Mouse (Mus musculus) heart, embryonic 15.5 days (tissue): ENCODE results near the gene Nrbf2. TPM values are rescaled to one million over a fixed set of nuclear protein-coding genes. Genes with fewer than 3 reads are reported as not detected.

Experiments used
- ATAC-seq: fragments of 200-750 bp; cut with Nextera tagmentation; replicated peaks from 2 replicates; pipeline ENCODE4 v1.8.0; 2017; ENCODE audit warnings: low read depth, moderate TSS enrichment; ENCODE audit not compliant: insufficient number of reproducible peaks, insufficient read depth, low FRiP score
- H3K27ac ChIP-seq: fragments of 300-500 bp; sonication (generic); 2 replicates; pipeline ENCODE4 v1.5.1; 2015; ENCODE audit warnings: mild to moderate bottlenecking, inconsistent platforms
- H3K27me3 ChIP-seq: fragments of 300-500 bp; sonication (generic); 2 replicates; pipeline ENCODE4 v1.6.1; 2015; ENCODE audit warnings: inconsistent platforms
- H3K36me3 ChIP-seq: fragments of 300-500 bp; sonication (generic); 2 replicates; pipeline ENCODE4 v1.6.1; 2015; ENCODE audit warnings: mild to moderate bottlenecking, inconsistent platforms
- H3K4me1 ChIP-seq: fragments of 300-500 bp; sonication (generic); replicated peaks from 2 replicates; pipeline ENCODE4 v1.6.1; 2015; ENCODE audit warnings: inconsistent platforms
- H3K4me2 ChIP-seq: fragments of 300-500 bp; sonication (generic); 2 replicates; pipeline ENCODE4 v1.6.1; 2015; ENCODE audit warnings: inconsistent platforms, mild to moderate bottlenecking, moderate library complexity
- H3K4me3 ChIP-seq: fragments of 300-500 bp; sonication (generic); 2 replicates; pipeline ENCODE4 v1.5.1; 2015; ENCODE audit warnings: mild to moderate bottlenecking, inconsistent platforms
- H3K9ac ChIP-seq: fragments of 300-500 bp; sonication (generic); 2 replicates; pipeline ENCODE4 v1.6.1; 2015; ENCODE audit warnings: mild to moderate bottlenecking, inconsistent platforms
- H3K9me3 ChIP-seq: fragments of 300-500 bp; sonication (generic); replicated peaks from 2 replicates; pipeline ENCODE4 v1.6.1; 2016; ENCODE audit warnings: inconsistent platforms
- WGBS: fragments of 180-500 bp; shearing (Covaris S2); methylation state at CpG from one replicate; pipeline ENCODE4 v1.1.7; 2015; ENCODE audit warnings: mixed read lengths; 5-methylcytosine and 5-hydroxymethylcytosine counted together
- polyA plus RNA-seq: library from polyadenylated mRNA; unstranded; fragments of >200 nt; fragmentation: Nextera tagmentation; extraction: Ambion mirVana; gene quantifications from 2 replicates; pipeline ENCODE4 v1.2.1, GENCODE M21; 2015

Gene Nrbf2
- polyA plus RNA-seq, 1 experiment from 2014 or later: 28.7 TPM

DNA sequence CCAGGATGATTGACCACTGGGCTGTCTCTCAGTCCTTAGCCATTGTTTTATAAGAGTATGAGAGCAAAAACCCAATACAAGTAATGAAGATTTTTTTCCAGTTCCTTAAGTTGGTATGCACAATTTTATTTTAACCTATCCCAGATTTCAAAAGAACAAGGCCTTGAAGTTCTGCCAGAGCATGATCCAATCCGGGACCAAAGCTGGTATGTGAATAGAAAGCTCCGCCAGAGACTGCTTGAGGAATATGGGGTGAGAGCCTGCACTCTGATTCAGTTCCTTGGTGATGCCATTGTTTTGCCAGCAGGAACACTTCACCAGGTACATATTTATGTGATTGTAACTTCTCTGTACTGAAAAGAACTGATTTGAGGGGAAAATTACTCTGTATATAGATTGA is 35.6 kb downstream of the Nrbf2 start:
- H3K4me2 ChIP-seq: no peak overlapping the region
- H3K4me3 ChIP-seq: no peak overlapping the region
- no peak overlapping the region for H3K27ac ChIP-seq
- peaks cover 73% of the 10 kb centered on the region for H3K36me3 ChIP-seq
- no peaks in the 10 kb centered on the region for H3K9me3 ChIP-seq
- no peak for ATAC-seq
- H3K27me3 ChIP-seq: no peaks in the 10 kb centered on the region
- no peak overlapping the region for H3K9ac ChIP-seq
- 87% methylated on average over 2 of the region's 2 CpGs for WGBS
- peaks cover 4% of the 10 kb centered on the region; the same call in 1 of the 2 replicates for H3K4me1 ChIP-seq

DNA sequence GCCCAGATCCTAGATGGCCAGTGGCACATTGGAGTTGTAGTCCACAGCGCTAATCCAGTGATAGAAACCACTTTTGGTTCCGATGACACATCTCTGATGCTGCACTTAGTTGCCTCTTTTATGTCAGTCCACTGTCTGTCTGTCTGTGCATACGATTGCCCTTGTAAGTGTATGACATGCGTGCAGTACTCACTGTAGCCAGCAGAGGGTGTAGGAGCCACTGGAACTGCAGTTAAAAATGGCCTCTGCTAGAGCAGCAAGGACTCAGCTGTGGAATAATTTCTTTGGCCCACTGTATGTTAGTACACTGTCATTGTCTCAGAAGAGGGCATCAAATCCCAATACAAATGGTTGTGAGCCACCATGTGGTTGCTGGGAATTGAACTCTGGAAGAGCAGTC is 38.0 kb downstream of the Nrbf2 start:
- peaks cover 4% of the 10 kb centered on the region; the same call in 1 of the 2 replicates for H3K4me1 ChIP-seq
- no peak for ATAC-seq
- no peaks in the 10 kb centered on the region for H3K9me3 ChIP-seq
- H3K4me2 ChIP-seq: no peak overlapping the region
- H3K27ac ChIP-seq: no peak overlapping the region
- WGBS: 91% methylated on average over 4 of the region's 4 CpGs
- H3K9ac ChIP-seq: no peak overlapping the region
- no peak overlapping the region for H3K4me3 ChIP-seq
- no peaks in the 10 kb centered on the region for H3K27me3 ChIP-seq
- H3K36me3 ChIP-seq: peaks cover 74% of the 10 kb centered on the region

DNA sequence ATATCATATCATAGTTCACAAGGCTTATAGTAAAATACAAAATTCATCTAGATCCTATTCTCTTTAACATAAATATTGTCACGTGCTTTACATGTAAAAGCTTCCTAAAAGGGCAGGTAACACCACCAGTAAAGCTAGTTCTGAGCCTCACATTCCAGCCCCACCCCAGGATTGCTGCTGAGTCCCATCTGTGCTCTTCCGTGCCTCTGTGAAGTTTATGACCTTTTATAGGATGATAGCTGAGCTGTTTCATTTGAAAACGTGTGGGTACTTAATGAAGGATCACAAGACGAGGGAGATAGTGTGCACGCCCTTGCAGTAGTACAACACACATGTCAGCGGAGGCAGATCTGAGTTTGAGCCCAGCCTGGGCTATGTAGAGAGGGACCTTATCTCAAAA is 54.7 kb downstream of the Nrbf2 start:
- Histone ChIP-seq H3K4me3 (no peak overlapping the region), H3K4me2 (no peak overlapping the region), H3K9ac (no peak overlapping the region), H3K4me1 (peaks cover 16% of the 10 kb centered on the region), H3K9me3 (no peaks in the 10 kb centered on the region), H3K27me3 (no peaks in the 10 kb centered on the region), H3K27ac (no peak overlapping the region), H3K36me3 (peaks cover 37% of the 10 kb centered on the region)
- no peak for ATAC-seq
- WGBS: 61% methylated on average over 6 of the region's 6 CpGs

DNA sequence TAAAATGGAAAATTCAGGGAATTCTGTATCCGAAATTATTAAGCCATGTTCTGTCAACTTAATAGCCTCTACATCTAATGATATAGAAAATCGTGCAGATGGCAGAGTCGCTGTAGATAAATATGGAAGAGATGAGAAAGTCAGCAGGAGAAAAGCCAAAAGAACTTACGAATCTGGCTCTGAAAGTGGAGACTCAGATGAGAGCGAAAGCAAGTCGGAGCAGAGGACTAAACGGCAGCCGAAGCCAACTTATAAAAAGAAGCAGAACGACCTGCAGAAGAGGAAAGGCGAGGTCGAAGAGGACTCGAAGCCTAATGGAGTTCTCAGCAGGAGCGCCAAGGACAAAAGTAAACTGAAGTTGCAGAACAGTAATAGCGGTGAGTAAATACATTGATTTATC is 58.6 kb downstream of the Nrbf2 start:
- H3K9ac ChIP-seq: no peak overlapping the region
- H3K36me3 ChIP-seq: peaks cover 21% of the 10 kb centered on the region
- H3K4me2 ChIP-seq: no peak overlapping the region
- H3K4me3 ChIP-seq: no peak overlapping the region
- 71% methylated on average over 14 of the region's 14 CpGs for WGBS
- H3K9me3 ChIP-seq: no peaks in the 10 kb centered on the region
- H3K27ac ChIP-seq: peak overlapping the region; percentile 51
- peaks cover 27% of the 10 kb centered on the region for H3K4me1 ChIP-seq
- ATAC-seq: no peak
- H3K27me3 ChIP-seq: no peaks in the 10 kb centered on the region

DNA sequence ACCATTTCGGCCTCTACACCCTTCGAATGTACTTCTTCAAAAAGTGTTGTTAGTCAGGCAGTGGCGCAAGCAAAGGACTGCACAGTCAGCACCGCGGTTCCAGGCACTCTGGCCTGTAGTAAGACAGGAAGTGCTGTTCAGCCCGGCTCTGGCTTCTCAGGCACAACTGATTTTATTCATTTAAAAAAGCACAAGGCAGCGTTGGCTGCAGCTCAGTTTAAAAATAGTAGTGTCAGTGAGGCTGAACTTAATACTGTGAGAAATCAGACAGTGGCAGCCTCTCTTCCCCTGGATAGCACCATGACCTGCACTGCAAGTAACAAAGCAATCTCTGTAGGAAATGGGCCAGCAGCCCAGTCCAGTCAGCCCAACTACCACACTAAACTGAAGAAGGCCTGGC is 59.0 kb downstream of the Nrbf2 start:
- Histone ChIP-seq H3K9ac (no peak overlapping the region), H3K9me3 (no peaks in the 10 kb centered on the region), H3K4me1 (peaks cover 31% of the 10 kb centered on the region), H3K27me3 (no peaks in the 10 kb centered on the region), H3K4me2 (no peak overlapping the region), H3K4me3 (no peak overlapping the region), H3K36me3 (peaks cover 16% of the 10 kb centered on the region), H3K27ac (peak overlapping the region; percentile 51)
- peak; percentile 70 for ATAC-seq
- 40% methylated on average over 7 of the region's 7 CpGs for WGBS

DNA sequence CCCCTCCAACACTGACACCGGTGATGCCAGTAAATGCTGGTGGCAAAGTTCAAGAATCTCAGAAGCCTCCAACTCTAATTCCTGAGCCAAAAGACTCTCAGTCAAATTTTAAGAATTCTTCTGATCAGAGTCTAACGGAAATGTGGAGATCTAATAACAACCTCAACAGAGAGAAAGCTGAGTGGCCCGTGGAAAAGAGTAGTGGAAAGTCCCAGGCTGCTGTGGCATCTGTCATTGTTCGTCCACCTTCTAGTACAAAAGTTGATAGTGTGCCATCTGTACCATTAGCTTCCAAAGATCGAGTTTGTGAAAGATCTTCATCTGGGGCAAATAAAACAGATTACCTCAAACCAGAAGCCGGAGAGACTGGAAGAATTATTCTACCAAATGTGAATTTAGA is 59.6 kb downstream of the Nrbf2 start:
- Histone ChIP-seq H3K36me3 (peaks cover 12% of the 10 kb centered on the region), H3K9ac (no peak overlapping the region), H3K4me3 (no peak overlapping the region), H3K27me3 (no peaks in the 10 kb centered on the region), H3K4me2 (no peak overlapping the region), H3K9me3 (no peaks in the 10 kb centered on the region), H3K4me1 (peaks cover 33% of the 10 kb centered on the region), H3K27ac (peak overlapping the region; percentile 51; the same call in 1 of the 2 replicates)
- WGBS: 74% methylated on average over 6 of the region's 6 CpGs
- no peak for ATAC-seq

DNA sequence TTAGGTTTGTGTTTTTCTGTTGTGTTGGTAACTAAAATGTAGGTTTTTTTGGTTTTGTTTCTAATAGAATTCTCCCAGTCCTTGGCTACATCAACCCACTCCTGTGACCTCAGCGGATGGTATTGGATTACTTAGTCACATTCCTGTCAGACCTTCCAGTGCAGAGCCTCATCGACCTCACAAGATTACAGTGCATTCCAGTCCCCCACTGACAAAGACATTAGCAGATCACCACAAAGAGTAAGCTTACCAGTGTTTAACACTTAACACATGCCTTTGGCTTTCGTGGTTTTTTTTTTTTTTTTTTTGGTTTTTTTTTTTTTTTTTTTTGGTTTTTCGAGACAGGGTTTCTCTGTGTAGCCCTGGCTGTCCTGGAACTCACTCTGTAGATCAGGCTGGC is 61.2 kb downstream of the Nrbf2 start:
- Histone ChIP-seq H3K9ac (no peak overlapping the region), H3K9me3 (no peaks in the 10 kb centered on the region), H3K27me3 (no peaks in the 10 kb centered on the region), H3K27ac (no peak overlapping the region), H3K4me3 (no peak overlapping the region), H3K4me2 (no peak overlapping the region), H3K4me1 (peaks cover 31% of the 10 kb centered on the region), H3K36me3 (peaks cover 25% of the 10 kb centered on the region)
- ATAC-seq: no peak
- WGBS: 35% methylated on average over 4 of the region's 4 CpGs

DNA sequence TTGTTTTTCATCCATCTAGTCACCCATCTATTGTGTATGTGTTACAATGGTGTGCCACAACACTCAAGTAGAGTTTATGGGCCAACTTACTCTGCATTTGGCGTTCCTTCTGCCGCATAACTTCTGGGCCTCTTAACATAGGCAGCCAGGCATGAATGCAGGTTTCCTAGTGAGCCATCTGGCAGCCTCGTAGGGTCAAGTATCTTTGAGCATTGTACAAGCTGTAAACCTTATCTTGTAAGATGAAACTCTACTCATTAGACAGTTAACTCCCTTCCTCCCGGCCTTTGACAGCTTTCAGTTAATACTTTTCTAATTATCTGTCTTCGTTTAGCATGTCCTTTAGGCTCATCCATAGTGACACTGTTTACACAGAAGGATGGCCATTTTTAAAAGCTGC is 63.8 kb downstream of the Nrbf2 start:
- Histone ChIP-seq H3K4me2 (no peak overlapping the region), H3K4me1 (peaks cover 25% of the 10 kb centered on the region), H3K9ac (no peak overlapping the region), H3K9me3 (no peaks in the 10 kb centered on the region), H3K36me3 (peaks cover 36% of the 10 kb centered on the region), H3K27me3 (no peaks in the 10 kb centered on the region), H3K27ac (peak overlapping the region; percentile 20; the same call in 1 of the 2 replicates), H3K4me3 (no peak overlapping the region)
- no peak for ATAC-seq
- WGBS: 34% methylated on average over 5 of the region's 5 CpGs

DNA sequence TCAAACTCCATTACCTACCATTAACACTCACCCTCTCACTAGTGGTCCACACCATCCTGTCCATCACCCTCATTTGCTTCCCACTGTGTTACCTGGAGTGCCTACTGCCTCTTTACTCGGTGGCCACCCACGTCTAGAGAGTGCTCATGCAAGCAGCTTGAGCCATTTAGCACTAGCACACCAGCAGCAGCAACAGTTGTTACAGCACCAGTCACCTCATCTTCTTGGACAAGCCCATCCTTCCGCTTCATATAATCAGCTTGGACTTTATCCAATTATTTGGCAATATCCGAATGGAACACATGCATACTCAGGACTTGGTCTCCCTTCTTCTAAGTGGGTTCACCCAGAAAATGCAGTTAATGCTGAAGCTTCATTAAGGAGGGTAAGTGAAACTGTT is 64.9 kb downstream of the Nrbf2 start:
- H3K4me1 ChIP-seq: peaks cover 18% of the 10 kb centered on the region
- H3K4me3 ChIP-seq: no peak overlapping the region
- no peak overlapping the region for H3K4me2 ChIP-seq
- H3K36me3 ChIP-seq: peaks cover 34% of the 10 kb centered on the region
- no peak overlapping the region for H3K27ac ChIP-seq
- 71% methylated on average over 4 of the region's 4 CpGs for WGBS
- no peaks in the 10 kb centered on the region for H3K27me3 ChIP-seq
- H3K9me3 ChIP-seq: no peaks in the 10 kb centered on the region
- ATAC-seq: no peak
- no peak overlapping the region for H3K9ac ChIP-seq

DNA sequence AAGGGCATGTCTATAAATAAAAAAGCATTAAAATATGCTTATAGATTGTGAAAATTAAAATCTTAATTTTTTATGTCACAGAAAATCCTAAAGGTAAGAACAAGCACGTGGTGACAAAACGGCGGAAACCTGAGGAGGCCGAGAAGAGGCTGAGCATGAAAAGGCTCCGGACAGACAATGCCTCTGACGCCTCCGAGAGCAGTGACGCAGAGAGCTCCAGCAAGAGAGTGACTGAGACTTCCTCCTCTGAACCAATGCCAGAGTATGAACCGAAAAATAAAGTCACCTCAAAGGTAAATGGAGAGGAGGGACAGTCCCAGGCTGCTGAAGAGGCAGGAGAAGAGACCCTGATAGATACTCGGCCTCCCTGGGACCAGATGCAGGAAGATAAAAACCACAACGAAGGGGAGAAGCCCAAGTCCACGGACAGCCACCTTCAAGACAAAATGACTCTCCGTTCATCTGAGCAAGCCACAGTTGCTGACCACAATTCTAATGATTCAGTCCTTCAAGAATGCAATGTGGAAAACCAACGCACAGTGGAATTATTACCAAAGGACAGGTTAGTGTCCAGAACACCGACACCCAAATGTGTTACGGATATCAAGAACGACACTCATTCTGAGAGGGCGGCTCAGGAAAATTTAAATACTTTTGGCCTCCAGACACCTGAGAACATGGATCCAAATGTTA is 66.1 kb downstream of the Nrbf2 start:
- Histone ChIP-seq H3K27me3 (no peaks in the 10 kb centered on the region), H3K36me3 (peaks cover 27% of the 10 kb centered on the region), H3K9me3 (no peaks in the 10 kb centered on the region), H3K27ac (no peak overlapping the region), H3K4me2 (no peak overlapping the region), H3K4me3 (no peak overlapping the region), H3K4me1 (peaks cover 18% of the 10 kb centered on the region), H3K9ac (no peak overlapping the region)
- no peak for ATAC-seq
- WGBS: 86% methylated on average over 18 of the region's 18 CpGs

DNA sequence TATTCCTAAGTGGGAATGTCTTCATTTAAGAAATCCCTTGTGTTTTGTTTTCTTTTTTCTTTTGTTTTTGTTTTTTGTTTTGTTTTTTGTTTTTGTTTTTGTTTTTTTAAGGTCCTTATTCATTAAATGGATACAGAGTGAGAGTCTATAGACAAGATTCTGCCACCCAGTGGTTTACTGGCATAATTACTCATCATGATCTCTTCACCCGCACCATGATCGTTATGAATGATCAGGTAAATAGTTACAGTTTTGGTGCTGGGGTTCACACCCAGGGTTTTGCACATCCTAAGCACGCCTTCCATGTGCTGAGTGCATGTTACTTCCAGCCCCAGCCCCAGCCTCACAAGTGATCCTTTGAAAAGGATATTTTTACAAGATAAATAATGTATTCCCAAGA is 68.2 kb downstream of the Nrbf2 start:
- WGBS: 85% methylated on average over 3 of the region's 3 CpGs
- Histone ChIP-seq H3K27me3 (no peaks in the 10 kb centered on the region), H3K36me3 (peaks cover 27% of the 10 kb centered on the region), H3K27ac (no peak overlapping the region), H3K4me3 (no peak overlapping the region), H3K9ac (no peak overlapping the region), H3K4me2 (no peak overlapping the region), H3K4me1 (peaks cover 18% of the 10 kb centered on the region), H3K9me3 (no peaks in the 10 kb centered on the region)
- no peak for ATAC-seq
